Mouse (Mus musculus) testis, postnatal 10 days (tissue): Measurements from ENCODE around the gene Nbeal2.

Source experiments
- DNase-seq: peaks from one replicate; pipeline ENCODE4 v3.0.0; 2021; ENCODE audit warnings: low spot score

Gene Nbeal2

GRCm38 (mm10) chr9:110673107-110673752 lies 19.3 kb upstream of the Nbeal2 start:
- no peak for DNase-seq

DNA sequence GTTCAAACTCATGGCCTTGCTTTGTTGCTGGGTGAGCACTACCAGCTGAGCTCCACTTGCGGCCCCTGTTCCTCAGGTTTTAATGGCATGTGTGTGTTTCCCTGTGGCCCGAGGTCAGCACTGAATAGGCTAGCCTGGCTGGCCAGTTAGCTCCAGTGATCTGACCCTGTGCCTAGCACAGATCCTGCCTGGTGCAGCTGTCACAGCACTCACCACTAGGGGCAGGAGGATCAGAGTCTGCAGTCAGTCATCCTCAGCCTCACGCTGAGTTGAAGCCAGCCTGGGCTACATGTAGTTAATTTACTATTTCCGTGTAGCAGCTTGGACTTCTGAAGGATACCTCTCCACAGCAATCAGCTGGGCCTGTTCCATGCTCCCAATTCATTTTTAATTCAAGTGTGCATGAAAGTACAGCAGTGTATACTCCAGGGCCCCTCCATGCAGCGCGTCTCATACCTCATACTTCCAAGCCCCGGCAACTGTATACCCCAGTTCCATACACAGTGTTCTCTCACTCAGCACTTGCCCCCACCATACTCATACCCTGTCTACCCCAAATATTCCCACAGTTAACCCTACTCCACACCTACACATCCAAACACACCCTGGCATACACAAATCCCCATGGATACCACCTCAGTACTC lies 18.6 kb upstream of the Nbeal2 start:
- no peak for DNase-seq

DNA sequence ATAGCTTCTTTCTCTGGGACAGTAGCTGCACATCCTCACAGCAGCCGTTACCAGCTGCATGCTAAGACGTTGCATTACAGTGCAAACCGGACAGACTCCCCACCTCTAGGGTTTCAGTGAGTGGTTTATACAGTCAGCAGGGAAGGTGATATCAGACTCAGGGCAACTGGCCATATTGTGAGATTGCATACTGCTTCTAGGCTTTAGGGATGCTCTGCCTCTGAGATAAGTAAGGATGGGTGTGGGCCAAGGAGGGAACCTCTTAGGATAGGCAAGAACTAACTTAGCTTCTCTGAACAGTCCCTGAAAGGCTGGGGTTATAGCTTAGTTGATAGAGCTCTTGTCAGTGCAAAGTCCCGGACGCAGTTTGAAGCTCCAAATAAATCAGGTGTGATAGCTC lies 15.8 kb upstream of the Nbeal2 start:
- DNase-seq, result no peak

DNA sequence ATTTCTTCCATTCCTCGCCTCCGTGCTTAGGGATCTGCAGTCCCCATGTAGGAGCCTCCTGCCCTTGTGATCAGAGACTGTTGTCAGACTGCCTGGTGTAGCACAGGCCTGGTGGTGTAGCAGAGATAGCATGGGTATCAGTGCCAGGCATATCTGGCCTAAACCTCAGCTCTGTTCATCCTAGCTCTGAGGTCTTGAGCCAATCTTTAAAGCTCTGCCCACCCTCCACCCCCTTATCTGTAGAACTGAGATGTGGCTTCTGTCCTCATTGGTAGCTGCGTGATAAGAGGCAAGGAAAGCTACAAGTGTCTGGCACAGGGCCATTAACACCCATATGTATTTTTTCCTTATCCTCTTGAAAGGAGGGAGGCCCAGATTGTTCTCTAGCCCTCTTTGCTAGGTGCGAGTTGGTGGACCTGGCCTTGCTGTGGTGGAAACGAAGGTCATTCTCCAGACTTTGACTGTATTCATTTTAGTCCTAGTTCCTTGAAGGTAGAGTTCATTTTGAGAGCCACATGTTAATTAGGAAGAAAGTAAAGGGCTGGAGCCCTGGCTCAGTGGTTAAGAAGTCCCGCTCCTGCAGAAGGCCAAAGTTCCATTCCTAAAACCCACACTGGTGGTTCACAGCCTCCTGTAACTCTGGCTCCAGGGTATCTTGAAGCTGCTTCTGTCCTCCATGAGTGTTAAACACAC lies 14.8 kb upstream of the Nbeal2 start:
- DNase-seq, result no peak

DNA sequence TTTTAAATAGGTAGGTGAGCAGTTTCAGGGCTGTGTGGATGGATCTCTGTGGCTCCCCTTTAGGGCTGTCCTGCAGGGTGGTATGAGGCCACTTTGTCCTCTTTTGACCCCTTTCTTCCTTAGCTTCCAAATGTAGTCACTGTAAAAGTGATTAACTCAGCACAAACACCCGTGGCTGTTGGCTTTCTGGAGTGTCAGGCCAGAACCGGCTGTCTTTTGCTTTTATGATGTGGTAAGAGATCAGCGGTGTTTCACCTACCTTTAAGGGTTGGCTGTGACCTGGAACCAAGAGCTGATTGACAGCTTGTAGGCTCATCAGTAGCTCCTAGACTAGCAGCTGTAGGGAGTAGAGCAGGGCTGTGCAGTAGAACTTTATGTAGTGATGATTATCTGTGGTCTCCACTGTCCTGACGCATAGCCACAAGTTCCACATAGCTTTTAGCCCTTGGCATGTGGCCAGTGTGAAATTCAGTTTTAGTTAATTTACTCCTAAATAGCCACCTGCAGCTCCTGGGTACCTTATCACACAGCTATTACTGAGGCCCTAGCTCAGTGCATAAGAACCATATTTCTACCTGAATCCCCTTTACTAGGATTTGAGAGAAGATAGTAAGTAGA lies 13.4 kb upstream of the Nbeal2 start:
- DNase-seq, result no peak

DNA sequence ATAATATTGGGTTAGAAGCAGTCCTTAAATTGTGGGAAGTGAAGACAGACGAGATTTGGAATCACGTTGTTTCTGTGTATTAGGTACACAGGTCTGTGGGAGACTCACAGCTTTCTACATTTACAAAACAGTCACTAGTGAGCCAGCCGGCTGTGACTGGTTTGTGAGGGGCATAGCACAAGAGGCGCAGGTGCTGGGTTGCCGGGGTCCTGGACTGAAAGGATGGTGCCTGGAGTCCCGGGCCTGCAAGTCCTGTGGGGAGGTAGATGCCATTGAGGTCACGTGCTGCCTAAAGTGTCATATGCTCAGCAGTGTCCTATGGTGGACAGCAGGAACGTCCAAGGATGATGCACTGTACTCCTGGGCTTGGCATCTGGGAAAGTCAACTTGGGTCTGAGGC lies 12.4 kb upstream of the Nbeal2 start:
- DNase-seq, result no peak

GRCm38 (mm10) chr9:110665912-110666311 lies 12.0 kb upstream of the Nbeal2 start:
- no peak for DNase-seq

DNA sequence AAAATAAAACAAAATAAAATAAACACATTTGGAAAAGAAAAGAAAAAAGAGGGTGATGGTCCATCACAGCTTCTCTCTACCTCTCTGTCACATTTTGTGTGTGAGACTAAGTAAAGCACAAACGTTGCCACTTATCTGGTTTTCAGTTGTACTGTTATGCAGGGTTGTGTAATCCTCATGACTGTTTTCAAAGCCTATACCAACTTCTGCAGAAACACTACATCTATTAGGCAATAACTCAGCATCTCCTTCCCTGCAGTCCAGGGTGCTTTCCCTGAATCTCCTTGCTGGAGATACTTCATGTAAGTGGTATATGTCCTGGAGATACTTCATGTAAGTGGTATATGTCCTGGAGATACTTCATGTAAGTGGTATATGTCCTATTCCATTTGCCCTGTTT lies 8.9 kb upstream of the Nbeal2 start:
- DNase-seq, result no peak

DNA sequence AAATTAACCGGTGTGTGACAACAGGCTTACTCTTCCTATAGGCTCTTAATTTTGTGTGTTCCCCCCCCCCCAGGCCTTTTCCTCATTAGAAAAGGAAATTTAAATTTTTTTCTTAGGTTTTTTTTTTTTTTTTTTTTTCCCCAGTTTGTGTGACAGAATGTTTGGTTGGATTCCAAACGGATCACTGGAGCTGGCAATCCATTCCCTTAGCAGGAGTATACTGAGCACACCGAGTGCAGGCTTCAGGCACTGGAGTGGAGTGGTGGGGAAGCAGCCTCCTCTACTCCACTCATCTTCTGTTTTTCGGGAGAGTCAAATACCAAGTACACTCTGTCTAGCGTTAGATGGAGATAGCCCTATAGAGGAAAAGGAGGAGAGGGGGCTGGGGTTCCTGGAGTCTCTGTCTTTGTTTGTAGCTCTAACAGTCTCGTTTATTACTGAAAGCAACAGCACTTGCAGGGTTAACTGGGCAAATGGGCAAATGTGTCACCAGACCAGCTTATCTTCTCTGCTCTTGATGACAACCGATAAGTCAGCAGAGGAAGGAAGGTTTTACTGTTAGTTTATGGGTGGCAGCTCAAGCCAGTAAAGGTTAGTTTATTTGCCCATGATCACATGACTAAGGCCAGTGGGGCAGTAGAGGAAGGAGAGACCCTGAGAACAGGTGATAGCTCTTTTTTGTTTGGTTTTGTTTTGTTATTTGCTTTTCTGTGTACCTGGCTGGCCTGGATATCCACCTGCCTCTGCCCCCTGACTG lies 7.1 kb upstream of the Nbeal2 start:
- DNase-seq, result no peak

GRCm38 (mm10) chr9:110660208-110660607 lies 6.2 kb upstream of the Nbeal2 start:
- no peak for DNase-seq

DNA sequence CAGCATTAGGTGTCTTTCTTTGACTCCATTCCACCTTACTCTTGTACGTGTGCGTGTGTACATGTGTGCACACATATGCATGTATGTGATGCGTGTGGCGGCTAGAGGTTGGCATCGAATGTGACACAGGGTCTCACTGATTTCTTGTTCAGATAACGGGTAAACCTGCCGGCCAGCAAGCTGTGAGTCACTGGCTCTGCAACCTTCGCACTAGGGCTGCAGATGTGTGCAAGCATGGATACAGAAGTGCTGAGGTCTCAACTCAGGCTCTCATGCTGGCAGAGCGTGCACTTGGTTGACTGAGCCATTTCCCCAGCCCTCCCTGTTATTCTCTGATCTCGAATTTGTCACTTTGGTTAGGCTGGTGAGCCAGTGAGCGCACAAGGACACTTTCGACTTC lies 5.6 kb upstream of the Nbeal2 start:
- no peak for DNase-seq

GRCm38 (mm10) chr9:110657474-110658078 lies 3.6 kb upstream of the Nbeal2 start:
- no peak for DNase-seq

DNA sequence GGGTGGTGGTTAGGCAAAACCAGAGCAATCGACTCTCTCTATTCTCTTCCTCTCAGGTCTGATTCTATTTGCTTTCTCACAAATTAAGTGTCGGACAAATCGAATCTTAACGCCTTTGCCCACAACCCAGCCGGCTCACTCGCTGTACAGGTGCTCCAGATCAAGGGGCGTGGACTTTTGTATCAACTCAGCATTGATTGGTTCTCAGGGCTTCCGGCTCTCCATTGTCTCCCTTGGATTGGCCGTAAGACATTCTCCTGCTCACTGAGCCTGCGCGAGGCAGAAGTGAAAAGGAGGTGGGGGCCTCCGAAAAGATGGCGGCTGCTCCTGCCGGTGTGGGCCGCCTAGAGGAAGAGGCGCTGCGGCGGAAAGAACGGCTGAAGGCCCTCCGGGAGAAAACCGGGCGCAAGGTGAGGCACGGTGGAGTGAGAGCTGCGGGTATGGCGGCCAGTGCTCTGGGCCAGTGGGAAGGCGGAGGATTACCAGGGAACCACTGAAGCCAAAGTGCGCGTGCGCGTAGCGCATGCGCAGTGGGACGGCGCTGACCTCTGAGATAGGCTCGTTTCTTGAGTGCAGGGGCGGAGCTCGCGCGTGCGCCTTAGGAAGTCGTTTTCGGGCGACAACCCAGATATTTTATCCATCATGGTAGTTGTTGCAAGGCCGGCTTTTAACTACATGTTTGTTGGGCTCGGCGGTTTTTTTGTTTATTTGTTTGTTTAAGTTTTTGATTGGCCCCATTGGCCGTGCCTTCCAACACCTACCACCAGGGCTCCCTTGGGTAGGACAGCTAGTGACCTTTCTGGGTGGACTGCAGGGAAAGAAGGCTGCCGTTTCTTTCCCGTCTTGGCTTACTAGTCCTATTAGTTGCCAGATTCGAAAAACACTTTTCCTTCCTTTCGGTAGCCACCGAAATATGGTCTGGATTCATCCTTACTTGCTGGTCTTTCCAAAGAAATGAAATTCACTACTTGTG lies 2.6 kb upstream of the Nbeal2 start, which contains the start of gene Ccdc12:
Ccdc12 (plus strand) TSS at position 255 of the 973 bp plus-strand sequence.
- peak; percentile 95 for DNase-seq

GRCm38 (mm10) chr9:110655651-110656007 lies 1.7 kb upstream of the Nbeal2 start:
- DNase-seq, result no peak

DNA sequence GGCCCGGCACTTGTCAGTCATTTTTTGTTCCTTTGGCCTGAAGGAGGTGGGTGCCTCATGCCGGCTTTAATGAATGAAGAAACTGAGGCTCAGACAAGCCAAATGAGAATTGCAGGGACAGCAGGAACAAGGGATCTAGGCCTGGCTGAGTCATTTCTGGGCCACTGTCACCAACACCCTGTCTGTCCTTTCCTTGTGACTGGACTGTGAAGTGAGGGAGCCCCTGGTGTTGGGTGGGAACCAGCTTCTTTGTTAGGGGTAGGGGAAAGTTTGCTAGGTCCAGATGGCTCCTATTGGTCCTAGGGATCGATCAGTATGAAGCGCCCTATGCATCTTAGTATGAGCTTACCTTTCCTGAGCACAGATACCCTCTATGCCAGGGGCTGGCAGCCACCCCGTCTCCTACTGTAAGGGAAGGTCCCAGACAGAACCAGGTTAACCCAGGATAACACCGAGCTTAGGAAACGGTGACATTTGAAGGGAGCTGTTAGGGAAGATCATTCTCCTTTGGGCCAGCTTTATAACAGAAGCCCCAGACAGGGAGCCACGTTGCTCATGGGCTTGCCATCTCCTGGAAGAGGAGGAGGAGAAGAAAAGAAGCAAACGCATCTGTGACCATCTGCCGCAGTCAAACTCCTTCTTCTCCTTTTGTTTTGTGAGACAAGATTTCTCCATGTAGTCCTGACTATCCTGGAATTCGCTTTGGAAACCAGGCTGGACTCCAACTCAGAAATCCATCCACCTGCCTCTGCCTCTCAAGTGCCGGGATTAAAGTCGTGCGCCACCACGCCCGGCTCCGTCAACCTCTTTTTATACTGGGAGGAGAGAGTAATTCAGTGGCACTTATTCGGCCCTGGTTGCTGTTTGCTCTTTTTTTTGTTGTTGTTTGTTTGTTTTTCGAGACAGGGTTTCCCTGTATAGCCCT lies 1.0 kb upstream of the Nbeal2 start:
- no peak for DNase-seq

DNA sequence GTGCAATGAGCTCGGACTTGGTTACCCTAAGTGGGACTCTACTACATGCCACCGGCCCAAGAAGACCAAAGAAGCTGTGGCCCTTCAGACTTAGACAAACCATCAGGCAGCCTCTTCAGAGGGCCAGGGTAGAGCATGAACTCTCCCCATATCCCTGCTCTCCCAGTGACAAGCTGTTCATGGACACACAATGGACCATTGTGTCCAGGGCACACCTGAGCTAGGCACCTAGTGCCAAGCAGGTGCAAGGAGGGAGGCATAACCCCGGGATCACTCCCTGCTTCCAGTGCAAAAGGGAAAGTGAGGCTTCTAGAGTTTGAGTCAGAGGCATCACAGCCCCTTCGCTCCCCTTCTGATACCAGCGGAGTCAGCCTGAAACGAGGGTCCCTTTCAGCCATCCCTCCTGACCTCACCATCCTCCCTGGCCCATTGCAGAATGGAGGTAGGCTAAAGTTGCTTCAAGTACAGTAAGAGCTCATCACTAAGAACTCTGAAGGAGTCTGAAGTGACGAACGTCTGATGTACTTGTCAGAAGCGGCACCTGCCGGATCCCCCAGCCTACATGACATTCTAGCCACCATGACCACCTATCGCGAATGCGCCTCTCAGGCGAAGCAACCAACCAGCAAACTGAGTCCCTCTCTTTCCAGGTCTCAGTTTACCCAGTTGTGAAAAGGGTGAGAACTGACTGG lies 852 bp downstream of the Nbeal2 start:
- DNase-seq, result no peak

- peak; percentile 40 for DNase-seq
Observed at GRCm38 (mm10) chr9:110651931-110652722, 1.8 kb downstream of the Nbeal2 start.

DNA sequence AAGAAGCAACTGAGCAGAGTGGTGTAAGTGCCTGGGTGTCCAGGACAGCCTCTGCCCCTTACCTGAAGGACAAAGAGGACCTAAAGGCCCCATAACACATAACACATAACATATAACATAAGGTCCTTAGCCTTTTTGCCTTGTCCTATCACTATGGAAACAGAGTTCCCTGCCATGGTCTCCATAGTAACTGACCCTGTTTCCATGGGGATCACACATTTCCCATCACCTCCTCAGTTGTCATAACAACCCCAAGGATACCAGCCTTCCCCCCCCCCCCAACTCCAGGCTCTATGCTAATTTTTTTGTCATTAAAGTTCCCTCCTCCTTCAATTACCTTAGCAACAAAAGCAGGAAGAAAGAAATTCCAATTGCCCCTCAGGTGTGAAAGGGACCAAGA lies 4.2 kb downstream of the Nbeal2 start:
- DNase-seq, result no peak
